Mouse (Mus musculus) C2C12 (cell line): Measurements from ENCODE around the gene Snx29. TPM values are rescaled to one million over a fixed set of nuclear protein-coding genes. Genes with fewer than 3 reads are reported as not detected.

Source experiments
- H3K27me3 ChIP-seq: one replicate; pipeline ENCODE4 v1.6.1; 2011; ENCODE audit not compliant: control insufficient read depth, insufficient read depth, insufficient read length
- H3K36me3 ChIP-seq: one replicate; pipeline ENCODE4 v1.6.1; 2011; ENCODE audit not compliant: control insufficient read depth, insufficient read depth
- H3K4me3 ChIP-seq: one replicate; pipeline ENCODE4 v1.5.1; 2011; ENCODE audit warnings: mild to moderate bottlenecking, control low read depth; ENCODE audit not compliant: poor library complexity, insufficient read depth, severe bottlenecking
- H3K79me2 ChIP-seq: one replicate; pipeline ENCODE4 v1.6.1; 2011; ENCODE audit not compliant: control insufficient read depth, insufficient read depth
- H3K79me3 ChIP-seq: one replicate; pipeline ENCODE4 v1.6.1; 2011; ENCODE audit warnings: low read depth, control low read depth
- H3ac ChIP-seq: one replicate; pipeline ENCODE3; 2011; ENCODE audit warnings: low read depth; ENCODE audit not compliant: control insufficient read depth, insufficient read length
- CEBPB ChIP-seq: IDR thresholded peaks from one replicate; pipeline ENCODE4 v1.6.1; 2011; ENCODE audit warnings: low read depth, mild to moderate bottlenecking, control low read depth, moderate library complexity
- CTCF ChIP-seq: IDR thresholded peaks from one replicate; pipeline ENCODE4 v1.5.1; 2011; ENCODE audit not compliant: control insufficient read depth, insufficient read depth, insufficient read length
- FOSL1 ChIP-seq: IDR thresholded peaks from one replicate; pipeline ENCODE4 v1.8.0; 2011; ENCODE audit warnings: mild to moderate bottlenecking, low read length; ENCODE audit not compliant: poor library complexity, insufficient read depth, severe bottlenecking
- MAX ChIP-seq: IDR thresholded peaks from one replicate; pipeline ENCODE4 v1.6.1; 2011; ENCODE audit warnings: mild to moderate bottlenecking, control low read depth
- MYOD1 ChIP-seq: IDR thresholded peaks from one replicate; pipeline ENCODE4 v1.6.1; 2011; ENCODE audit warnings: low read depth; ENCODE audit not compliant: control insufficient read depth, insufficient read length
- MYOG ChIP-seq: IDR thresholded peaks from one replicate; pipeline ENCODE4 v1.6.1; 2011; ENCODE audit not compliant: control insufficient read depth, insufficient read length; ENCODE audit errors: extremely low read depth
- USF1 ChIP-seq: IDR thresholded peaks from one replicate; pipeline ENCODE4 v1.6.1; 2011; ENCODE audit warnings: low read depth, mild to moderate bottlenecking, control low read depth, moderate library complexity
- polyA plus RNA-seq: library from polyadenylated mRNA; unstranded; fragments of >200 nt; fragmentation: generic; extraction: Trizol; gene quantifications from one replicate; pipeline ENCODE4 v1.2.1, GENCODE M21; 2012; ENCODE audit warnings: missing spikeins

The Snx29 gene
- polyA plus RNA-seq, 1 experiment = 0.62 TPM

- Histone ChIP-seq H3K36me3 (no peaks in the 10 kb centered on the region), H3ac (no peak overlapping the region), H3K79me2 (no peaks in the 10 kb centered on the region), H3K4me3 (no peak overlapping the region), H3K27me3 (no peaks in the 10 kb centered on the region), H3K79me3 (no peaks in the 10 kb centered on the region)
- TF ChIP-seq MAX = no peak
- TF ChIP-seq FOSL1 = no peak
- no peak for TF ChIP-seq CTCF
- no peak for TF ChIP-seq CEBPB
- no peak for TF ChIP-seq USF1
- TF ChIP-seq MYOD1 = no peak
- TF ChIP-seq MYOG = no peak
These were observed 58.2 kb downstream of the Snx29 start for GRCm38 (mm10) chr16:11380871-11381270.

- Histone ChIP-seq H3K79me3 (no peaks in the 10 kb centered on the region), H3K79me2 (no peaks in the 10 kb centered on the region), H3K27me3 (no peaks in the 10 kb centered on the region), H3ac (no peak overlapping the region), H3K36me3 (no peaks in the 10 kb centered on the region), H3K4me3 (no peak overlapping the region)
- TF ChIP-seq CTCF (no peak), CEBPB (no peak), MYOD1 (no peak), MAX (no peak), FOSL1 (no peak), MYOG (no peak), USF1 (no peak)
These were observed 61.7 kb downstream of the Snx29 start for GRCm38 (mm10) chr16:11384361-11384760.

DNA sequence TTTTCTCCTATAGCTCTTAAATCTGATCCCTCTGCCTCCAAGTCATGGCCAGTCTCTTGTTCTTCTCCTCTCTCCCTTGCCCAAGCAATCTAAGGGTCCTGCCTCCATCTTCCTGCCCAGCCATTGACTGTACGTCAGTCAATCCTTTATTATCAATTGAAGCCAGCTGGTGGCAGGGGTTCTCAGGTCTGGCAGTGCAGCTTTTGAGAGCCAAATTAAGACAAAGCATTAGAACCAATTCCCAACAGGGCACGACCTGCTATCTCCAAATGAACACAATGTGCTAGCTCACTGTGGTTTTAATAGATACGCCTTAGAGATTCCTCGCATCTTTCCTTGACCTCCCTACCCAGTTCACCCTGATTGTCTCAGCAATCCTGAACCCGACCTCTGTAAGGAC, 62.4 kb downstream of the Snx29 start:
- Histone ChIP-seq H3K27me3 (no peaks in the 10 kb centered on the region), H3K36me3 (no peaks in the 10 kb centered on the region), H3K79me3 (no peaks in the 10 kb centered on the region), H3ac (no peak overlapping the region), H3K79me2 (no peaks in the 10 kb centered on the region), H3K4me3 (no peak overlapping the region)
- TF ChIP-seq MYOD1 (no peak), MAX (no peak), USF1 (no peak), MYOG (no peak), CEBPB (no peak), FOSL1 (no peak), CTCF (no peak)

DNA sequence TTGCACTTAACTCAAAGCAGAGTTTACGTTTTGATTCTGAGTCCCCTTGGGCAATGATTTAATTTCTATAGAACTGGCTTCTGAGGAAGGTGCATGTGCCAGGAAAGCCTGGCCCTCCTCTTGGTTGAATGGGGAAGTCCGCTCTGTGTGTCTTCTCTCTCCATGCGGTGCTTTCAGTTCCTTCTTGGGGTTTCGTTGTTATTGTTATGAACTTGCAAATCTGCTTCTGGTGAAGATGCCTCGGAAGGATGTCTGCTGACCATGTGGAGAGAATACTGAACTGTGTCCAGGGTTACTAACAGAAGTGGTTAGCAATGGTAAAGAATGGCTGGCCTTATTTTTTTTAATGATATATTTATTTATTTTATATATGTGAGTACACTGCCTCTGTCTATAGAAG, 63.1 kb downstream of the Snx29 start:
- Histone ChIP-seq H3K4me3 (no peak overlapping the region), H3K36me3 (no peaks in the 10 kb centered on the region), H3K79me3 (no peaks in the 10 kb centered on the region), H3K79me2 (no peaks in the 10 kb centered on the region), H3K27me3 (no peaks in the 10 kb centered on the region), H3ac (no peak overlapping the region)
- no peak for TF ChIP-seq CEBPB
- no peak for TF ChIP-seq MYOD1
- TF ChIP-seq MAX = no peak
- no peak for TF ChIP-seq MYOG
- TF ChIP-seq CTCF = no peak
- TF ChIP-seq USF1 = no peak
- TF ChIP-seq FOSL1 = no peak

DNA sequence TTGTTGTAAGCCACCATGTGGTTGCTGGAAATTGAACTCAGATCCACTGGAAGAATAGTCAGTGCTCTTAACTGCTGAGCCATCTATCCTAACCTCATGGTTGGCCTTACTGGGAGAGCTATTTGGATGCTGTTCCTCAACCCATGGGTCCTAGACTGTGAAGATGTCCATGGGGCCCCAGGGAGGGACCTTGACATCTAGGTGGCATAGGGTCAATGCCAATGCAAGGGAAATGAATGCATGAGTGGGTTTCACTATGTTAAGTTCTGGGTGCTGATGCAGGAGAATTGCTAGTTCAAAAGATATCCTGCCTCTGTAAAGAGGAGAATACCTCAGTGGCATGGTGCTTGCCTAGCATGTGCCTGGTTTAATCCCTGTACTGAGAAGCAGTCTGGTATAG, 63.5 kb downstream of the Snx29 start:
- H3K36me3 ChIP-seq = no peaks in the 10 kb centered on the region
- H3ac ChIP-seq = no peak overlapping the region
- TF ChIP-seq CTCF (no peak), MYOG (no peak), USF1 (no peak), FOSL1 (no peak), MYOD1 (no peak), CEBPB (no peak)
- no peaks in the 10 kb centered on the region for H3K27me3 ChIP-seq
- H3K79me3 ChIP-seq = no peaks in the 10 kb centered on the region
- no peaks in the 10 kb centered on the region for H3K79me2 ChIP-seq
- no peak overlapping the region for H3K4me3 ChIP-seq

DNA sequence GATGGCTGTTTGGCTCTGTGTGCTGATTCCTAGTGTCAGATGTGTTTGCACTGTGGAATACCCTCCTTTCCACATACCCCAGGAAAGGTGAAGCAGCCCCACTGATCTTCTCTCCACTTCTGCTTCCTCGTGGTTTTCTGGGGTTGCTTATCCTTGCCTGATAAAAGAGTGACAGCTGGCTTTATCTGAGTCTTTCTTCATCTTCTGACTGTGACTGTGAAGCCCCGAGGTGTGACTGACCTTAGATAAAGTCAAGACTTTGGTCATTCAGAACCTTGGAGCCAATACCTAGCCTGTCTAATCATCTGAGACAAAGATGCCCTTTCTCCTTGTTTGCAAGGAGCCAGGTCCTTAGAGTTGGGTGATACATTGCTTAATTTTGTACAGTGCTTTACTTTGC, 65.4 kb downstream of the Snx29 start:
- no peak overlapping the region for H3ac ChIP-seq
- no peaks in the 10 kb centered on the region for H3K36me3 ChIP-seq
- H3K4me3 ChIP-seq = no peak overlapping the region
- no peaks in the 10 kb centered on the region for H3K27me3 ChIP-seq
- TF ChIP-seq USF1 = no peak
- no peak for TF ChIP-seq CEBPB
- TF ChIP-seq CTCF = no peak
- no peak for TF ChIP-seq MYOG
- TF ChIP-seq FOSL1 = no peak
- TF ChIP-seq MYOD1 = no peak
- TF ChIP-seq MAX = no peak
- no peaks in the 10 kb centered on the region for H3K79me2 ChIP-seq
- no peaks in the 10 kb centered on the region for H3K79me3 ChIP-seq
